In the genomic region with DNA sequence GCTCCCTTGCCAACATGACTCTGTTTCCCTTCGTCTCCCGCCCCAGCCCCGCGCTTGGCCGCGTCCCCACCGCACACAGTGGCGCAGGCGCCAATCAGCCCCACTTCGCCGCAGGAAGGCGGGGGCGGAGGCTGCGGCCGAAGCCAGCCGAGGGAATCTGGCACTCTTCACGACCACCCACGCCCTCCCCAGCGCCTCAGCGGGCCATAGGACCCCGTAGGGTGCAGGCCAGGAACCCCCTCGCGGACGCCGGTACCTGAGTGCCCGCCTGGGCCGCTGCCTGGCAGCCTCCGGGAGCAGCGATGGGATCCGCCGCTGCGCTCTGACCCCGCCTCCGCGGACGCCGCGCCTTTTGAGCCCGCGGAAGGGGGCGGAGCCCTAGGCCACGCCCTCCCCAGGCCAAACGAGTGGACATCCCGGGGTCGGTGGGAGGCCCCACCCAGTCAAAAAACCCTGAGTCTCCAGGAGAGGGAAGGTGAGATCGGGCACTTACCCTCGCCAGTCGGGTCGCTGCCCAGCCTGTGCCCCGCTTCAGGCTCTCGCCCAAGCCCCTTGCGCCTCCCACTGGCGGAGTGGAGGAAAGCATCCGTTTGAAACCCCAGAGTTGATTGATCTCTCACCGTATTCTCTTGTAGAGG, we compare ENCODE assay signal across 8 mouse cellular contexts. TPM values are rescaled to one million over a fixed set of nuclear protein-coding genes. Genes with fewer than 3 reads are reported as not detected.
A peak's percentile ranks its signal among the peaks of the same experiment; 100 is the strongest.
DNase-seq lines count a peak whose midpoint lies in the region; ATAC-seq lines count a peak whose summit lies in the region.

A gene (minus strand): TSS at position 566 of the 638 bp plus-strand sequence.

- H3K36me3 ChIP-seq in heart, embryonic 13.5 days: peaks cover 28% of the 10 kb centered on the region
- H3K36me3 ChIP-seq in liver, embryonic 13.5 days: peaks cover 14% of the 10 kb centered on the region
- peaks cover 19% of the 10 kb centered on the region for H3K36me3 ChIP-seq in stomach, embryonic 14.5 days (ENCODE audit: control insufficient read depth, insufficient read depth, low read length)

- H3K9me3 ChIP-seq in heart, embryonic 13.5 days: no peaks in the 10 kb centered on the region
- H3K9me3 ChIP-seq in liver, embryonic 13.5 days (replicated peaks): no peaks in the 10 kb centered on the region
- H3K9me3 ChIP-seq in stomach, embryonic 14.5 days (ENCODE audit: control insufficient read depth, low read depth, low read length): no peaks in the 10 kb centered on the region

- H3K9ac ChIP-seq in heart, embryonic 13.5 days: peak within 1 kb of the TSS; percentile 98
- peak within 1 kb of the TSS; percentile 81 for H3K9ac ChIP-seq in liver, embryonic 13.5 days
- peak within 1 kb of the TSS; percentile 84 for H3K9ac ChIP-seq in stomach, embryonic 14.5 days (replicated peaks; ENCODE audit: low read depth, low read length)

- H3K4me3 ChIP-seq in heart, embryonic 13.5 days: peak within 1 kb of the TSS; percentile 93
- H3K4me3 ChIP-seq in liver, embryonic 13.5 days (replicated peaks): peak within 1 kb of the TSS; percentile 75
- H3K4me3 ChIP-seq in stomach, embryonic 14.5 days (ENCODE audit: low read depth, low read length): peak within 1 kb of the TSS; percentile 91

- peaks cover 30% of the 10 kb centered on the region for H3K27me3 ChIP-seq in heart, embryonic 13.5 days (replicated peaks)
- H3K27me3 ChIP-seq in liver, embryonic 13.5 days: peaks cover 18% of the 10 kb centered on the region
- no peaks in the 10 kb centered on the region for H3K27me3 ChIP-seq in stomach, embryonic 14.5 days (ENCODE audit: control insufficient read depth, insufficient read depth, low read length)

- WGBS in heart, embryonic 13.5 days: under 1% methylated on average over 55 of the region's 55 CpGs
- WGBS in liver, embryonic 13.5 days (ENCODE audit: insufficient replicate concordance): under 1% methylated on average over 55 of the region's 55 CpGs
- WGBS in stomach, embryonic 14.5 days: under 1% methylated on average over 55 of the region's 55 CpGs

- peak within 1 kb of the TSS; percentile 80 for H3K4me2 ChIP-seq in heart, embryonic 13.5 days
- peak within 1 kb of the TSS; percentile 97 for H3K4me2 ChIP-seq in liver, embryonic 13.5 days
- peak within 1 kb of the TSS; percentile 86 for H3K4me2 ChIP-seq in stomach, embryonic 14.5 days (replicated peaks; ENCODE audit: low read depth, low read length)

- peaks cover 48% of the 10 kb centered on the region for H3K4me1 ChIP-seq in heart, embryonic 13.5 days
- H3K4me1 ChIP-seq in liver, embryonic 13.5 days (replicated peaks): peaks cover 50% of the 10 kb centered on the region
- peaks cover 29% of the 10 kb centered on the region for H3K4me1 ChIP-seq in stomach, embryonic 14.5 days (ENCODE audit: control insufficient read depth, insufficient read depth, low read length)

- peak; percentile 79 to 87 for DNase-seq in CD8-positive naive resting alpha-beta T cell, adult 2 months (ENCODE audit: low read depth in 2 of 2, low spot score in 2 of 2)
- peak; percentile 62 for DNase-seq in c-Kit-negative CD71-positive TER-119-positive erythroid progenitor cells, embryonic 14.5 days (ENCODE audit: low read depth, low spot score)
- DNase-seq in fibroblast of lung, adult 2 months (ENCODE audit: low read depth): peak; percentile 71
- peak; percentile 95 for DNase-seq in kidney, postnatal 10 days
- peak; percentile 82 for DNase-seq in liver, embryonic 13.5 days
- DNase-seq in natural killer cell, adult 2 months (ENCODE audit: low spot score in 2 of 2): peak; percentile 83 to 84

- peak within 1 kb of the TSS; percentile 99 for H3K27ac ChIP-seq in heart, embryonic 13.5 days (replicated peaks)
- peak within 1 kb of the TSS; percentile 82 for H3K27ac ChIP-seq in liver, embryonic 13.5 days
- peak within 1 kb of the TSS; percentile 92 for H3K27ac ChIP-seq in stomach, embryonic 14.5 days (ENCODE audit: low read length)

- peak; percentile 72 for ATAC-seq in heart, embryonic 13.5 days (ENCODE audit: extremely low read depth, insufficient number of reproducible peaks, low FRiP score, low TSS enrichment)
- peak; percentile 61 for ATAC-seq in liver, embryonic 13.5 days (ENCODE audit: low read depth)
- peak; percentile 59 for ATAC-seq in stomach, embryonic 14.5 days (ENCODE audit: insufficient number of reproducible peaks, insufficient read depth, low FRiP score, low read depth)

RNA-seq across cellular contexts. Expression of the gene that starts here (rescaled TPM):
- 402 and 437 TPM in 2 replicates for polyA plus RNA-seq in heart, embryonic 13.5 days (2015; fragmentation: Nextera tagmentation; extraction: Ambion mirVana)
- 27.5 and 28.8 TPM in 2 replicates for polyA plus RNA-seq in liver, embryonic 13.5 days (2015; fragmentation: Nextera tagmentation; extraction: Ambion mirVana)
- polyA plus RNA-seq in stomach, embryonic 14.5 days (2014; fragmentation: Nextera tagmentation; extraction: Ambion mirVana): 257 and 270 TPM in 2 replicates

Comparison
In these comparisons a context has a peak if more than half of its experiments do, and no peak if none do; other contexts are left out.
1. Peak in every context shown above with its lines: DNase-seq, ATAC-seq, H3K4me3 ChIP-seq and H3K27ac ChIP-seq.